Mouse (Mus musculus) midbrain, embryonic 14.5 days (tissue): Measurements from ENCODE around the gene D7Ertd443e. TPM values are rescaled to one million over a fixed set of nuclear protein-coding genes. Genes with fewer than 3 reads are reported as not detected.

ENCODE experiments used
- ATAC-seq: fragments of 200-750 bp; cut with Nextera tagmentation; 2 replicates; pipeline ENCODE4 v1.8.0; 2017; ENCODE audit warnings: moderate number of reproducible peaks, moderate library complexity; ENCODE audit not compliant: low FRiP score, low TSS enrichment
- DNase-seq: peaks from one replicate; pipeline ENCODE4 v3.0.0-alpha.2; 2015
- H3K27ac ChIP-seq: fragments of 300-500 bp; sonication (generic); replicated peaks from 2 replicates; pipeline ENCODE4 v1.5.1; 2014; ENCODE audit warnings: mild to moderate bottlenecking, low read depth, low read length, moderate library complexity
- H3K27me3 ChIP-seq: fragments of 300-500 bp; sonication (generic); 2 replicates; pipeline ENCODE4 v1.6.1; 2014; ENCODE audit warnings: low read length, control low read depth, mixed read lengths; ENCODE audit not compliant: control insufficient read depth, insufficient read depth
- H3K36me3 ChIP-seq: fragments of 300-500 bp; sonication (generic); 2 replicates; pipeline ENCODE4 v1.6.1; 2014; ENCODE audit warnings: low read length, control low read depth; ENCODE audit not compliant: control insufficient read depth, insufficient read depth
- H3K4me1 ChIP-seq: fragments of 300-500 bp; sonication (generic); 2 replicates; pipeline ENCODE4 v1.6.1; 2014; ENCODE audit warnings: mild to moderate bottlenecking, antibody characterized with exemption, low read length, control low read depth; ENCODE audit not compliant: control insufficient read depth, insufficient read depth
- H3K4me2 ChIP-seq: fragments of 300-500 bp; sonication (generic); 2 replicates; pipeline ENCODE4 v1.6.1; 2014; ENCODE audit warnings: mild to moderate bottlenecking, low read length, moderate library complexity
- H3K4me3 ChIP-seq: fragments of 300-500 bp; sonication (generic); replicated peaks from 2 replicates; pipeline ENCODE4 v1.5.1; 2014; ENCODE audit warnings: low read depth, low read length
- H3K9ac ChIP-seq: fragments of 300-500 bp; sonication (generic); replicated peaks from 2 replicates; pipeline ENCODE4 v1.6.1; 2014; ENCODE audit warnings: mild to moderate bottlenecking, low read length, moderate library complexity
- H3K9me3 ChIP-seq: fragments of 300-500 bp; sonication (generic); 2 replicates; pipeline ENCODE4 v1.6.1; 2016; ENCODE audit warnings: low read length, control low read depth, mixed read lengths; ENCODE audit not compliant: control insufficient read depth
- WGBS: fragments of 180-500 bp; shearing (Covaris S2); extraction: QIAGEN DNeasy Blood & Tissue Kit; methylation state at CpG from one replicate; pipeline ENCODE4 v1.1.7; 2014; 5-methylcytosine and 5-hydroxymethylcytosine counted together
- polyA plus RNA-seq: library from polyadenylated mRNA; unstranded; fragments of >200 nt; fragmentation: Nextera tagmentation; extraction: Ambion mirVana; gene quantifications from 2 replicates; pipeline ENCODE4 v1.2.1, GENCODE M21; 2014

The D7Ertd443e gene
- polyA plus RNA-seq, 1 experiment from 2014 or later: 0.24 TPM

DNA sequence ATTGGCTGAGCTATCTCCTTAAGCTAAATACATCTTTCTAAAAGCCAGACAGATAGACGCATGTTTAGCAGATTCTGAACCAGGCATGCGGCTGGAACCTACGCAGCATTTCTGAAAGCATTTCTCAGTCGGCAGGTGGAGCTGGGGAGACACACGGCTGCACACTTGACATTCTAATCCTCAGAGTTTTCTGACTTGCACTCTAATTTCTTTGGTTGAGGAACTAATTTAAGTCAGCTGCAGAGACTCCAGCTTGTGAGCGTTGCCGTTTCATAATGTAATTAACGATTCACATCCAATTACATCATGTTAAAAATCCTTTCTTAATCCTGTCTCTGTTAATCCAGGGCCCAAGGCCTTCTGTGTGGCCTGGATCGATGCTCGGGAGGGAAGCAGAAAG is 64.5 kb downstream of the D7Ertd443e start:
- no peak overlapping the region for H3K4me2 ChIP-seq
- 33% methylated on average over 10 of the region's 10 CpGs for WGBS
- ATAC-seq: no peak
- H3K4me1 ChIP-seq: 0 out of 2 replicates have a peak, but pooled peaks cover 3% of the 10 kb centered on the region
- H3K36me3 ChIP-seq: no peaks in the 10 kb centered on the region
- no peaks in the 10 kb centered on the region for H3K9me3 ChIP-seq
- peak; percentile 74 for DNase-seq
- no peaks in the 10 kb centered on the region for H3K27me3 ChIP-seq
- H3K27ac ChIP-seq: no peak overlapping the region
- H3K4me3 ChIP-seq: no peak overlapping the region
- H3K9ac ChIP-seq: no peak overlapping the region

DNA sequence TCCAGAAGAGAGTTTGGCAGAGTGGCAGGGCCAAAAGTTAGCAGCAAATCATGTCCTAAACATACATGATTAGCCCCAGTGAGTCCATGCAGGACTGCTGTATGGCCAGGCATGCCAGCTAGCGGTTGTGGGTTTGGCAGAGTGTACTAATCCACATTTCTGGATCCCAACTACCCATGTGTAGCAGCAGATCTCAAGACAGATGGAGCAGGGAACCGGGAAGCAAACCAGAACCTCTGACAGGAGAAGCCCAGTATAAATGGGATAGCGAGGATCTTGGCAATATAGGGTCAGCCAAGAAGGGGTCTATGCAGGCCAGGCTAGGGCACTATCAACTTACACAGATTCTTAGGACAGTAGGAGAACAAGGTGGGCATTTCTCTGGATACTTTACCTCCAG is 83.4 kb downstream of the D7Ertd443e start:
- Histone ChIP-seq H3K27me3 (no peaks in the 10 kb centered on the region), H3K9me3 (no peaks in the 10 kb centered on the region), H3K36me3 (no peaks in the 10 kb centered on the region), H3K4me1 (no peaks in the 10 kb centered on the region), H3K27ac (no peak overlapping the region), H3K4me3 (no peak overlapping the region), H3K4me2 (no peak overlapping the region), H3K9ac (no peak overlapping the region)
- WGBS: 87% methylated on average over 3 of the region's 3 CpGs
- ATAC-seq: no peak
- DNase-seq: no peak

DNA sequence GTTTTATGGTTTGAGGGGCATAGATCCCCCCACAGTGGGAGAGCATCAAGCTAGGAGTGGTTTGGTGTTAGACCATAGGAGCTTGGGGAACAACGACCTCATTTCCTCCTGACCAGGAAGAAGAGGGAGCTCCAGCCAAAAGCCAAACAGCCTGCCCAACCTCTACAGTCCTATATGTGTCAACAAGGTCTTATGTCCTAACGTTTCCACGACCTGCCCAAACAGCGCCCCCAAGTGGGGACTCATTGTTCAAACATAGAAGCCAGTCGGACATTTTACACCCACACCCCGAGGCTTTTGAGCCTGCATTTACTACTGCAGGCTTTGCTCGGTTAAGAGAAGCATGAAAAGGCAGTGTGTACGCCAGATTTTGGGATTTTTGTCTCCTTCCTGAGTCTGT is 84.2 kb downstream of the D7Ertd443e start:
- WGBS: 49% methylated on average over 8 of the region's 8 CpGs

DNA sequence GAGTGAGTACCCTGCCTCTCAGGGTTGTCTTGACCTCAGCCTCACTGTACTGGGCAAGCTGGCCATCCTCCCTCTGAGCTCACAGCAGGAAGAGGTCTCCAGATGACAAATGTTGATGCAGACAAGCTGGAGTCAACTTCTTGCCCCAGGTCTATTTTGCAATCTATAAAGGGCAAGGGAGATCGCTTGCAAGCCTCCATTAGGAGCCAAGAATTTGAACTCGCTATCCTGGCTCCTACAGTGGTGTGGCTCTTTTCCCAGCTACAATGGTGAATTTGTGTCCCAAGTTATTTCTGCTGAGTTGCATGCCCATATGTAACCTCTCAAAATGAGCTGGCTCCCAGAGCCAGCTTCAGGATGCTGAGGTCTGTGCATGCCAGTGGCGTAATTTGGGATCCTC is 92.7 kb downstream of the D7Ertd443e start:
- H3K9me3 ChIP-seq: 0 out of 2 replicates have a peak, but pooled peaks cover 3% of the 10 kb centered on the region
- no peak overlapping the region for H3K27ac ChIP-seq
- no peak overlapping the region for H3K9ac ChIP-seq
- no peak overlapping the region for H3K4me3 ChIP-seq
- H3K36me3 ChIP-seq: no peaks in the 10 kb centered on the region
- WGBS: 91% methylated on average over 3 of the region's 3 CpGs
- no peaks in the 10 kb centered on the region for H3K4me1 ChIP-seq
- no peak for ATAC-seq
- H3K27me3 ChIP-seq: no peaks in the 10 kb centered on the region
- DNase-seq: no peak
- no peak overlapping the region for H3K4me2 ChIP-seq

More for the DNA sequence above, 84.2 kb downstream of the D7Ertd443e start:
- H3K27me3 ChIP-seq: no peaks in the 10 kb centered on the region
- ATAC-seq (no peak), DNase-seq (peak; percentile 15)
- no peak overlapping the region for H3K9ac ChIP-seq
- H3K27ac ChIP-seq: no peak overlapping the region
- H3K4me2 ChIP-seq: no peak overlapping the region
- H3K4me3 ChIP-seq: no peak overlapping the region
- no peaks in the 10 kb centered on the region for H3K36me3 ChIP-seq
- no peaks in the 10 kb centered on the region for H3K4me1 ChIP-seq
- H3K9me3 ChIP-seq: no peaks in the 10 kb centered on the region

DNA sequence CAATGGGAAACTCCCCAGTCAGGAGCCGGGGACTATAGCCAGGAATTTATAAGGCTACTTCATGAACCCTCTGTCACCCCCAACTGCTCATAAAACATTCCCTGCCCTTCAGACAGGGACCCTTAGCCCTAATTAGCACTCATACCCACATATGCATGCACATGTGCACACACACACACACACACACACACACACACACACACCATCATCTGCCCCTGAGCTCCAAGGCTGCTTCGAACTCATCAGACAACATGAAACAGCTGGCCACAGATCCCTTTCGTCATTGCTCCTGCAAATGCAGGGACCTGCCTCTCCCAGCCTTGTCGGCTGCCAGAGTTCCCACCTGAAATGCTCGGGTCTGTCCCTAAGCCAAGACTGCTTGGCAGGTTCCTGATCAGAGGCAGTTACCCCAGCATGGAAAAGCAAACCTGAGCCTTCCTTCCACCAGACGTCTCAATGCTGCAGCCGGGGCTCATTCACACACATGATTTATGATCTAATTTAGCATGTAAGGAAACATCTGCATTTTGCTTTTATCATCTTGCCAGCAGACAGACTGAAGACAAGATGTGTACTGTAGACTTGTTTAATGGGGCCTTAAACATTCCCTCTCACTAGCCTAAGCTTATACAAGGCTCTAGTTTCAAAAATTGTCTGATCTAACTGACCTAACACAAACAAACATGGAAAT is 95.7 kb downstream of the D7Ertd443e start:
- Histone ChIP-seq H3K27me3 (no peaks in the 10 kb centered on the region), H3K4me3 (no peak overlapping the region), H3K4me1 (no peaks in the 10 kb centered on the region), H3K27ac (no peak overlapping the region), H3K4me2 (no peak overlapping the region), H3K9me3 (0 out of 2 replicates have a peak, but pooled peaks cover 3% of the 10 kb centered on the region), H3K9ac (no peak overlapping the region), H3K36me3 (no peaks in the 10 kb centered on the region)
- no peak for ATAC-seq
- WGBS: 80% methylated on average over 7 of the region's 7 CpGs
- no peak for DNase-seq

DNA sequence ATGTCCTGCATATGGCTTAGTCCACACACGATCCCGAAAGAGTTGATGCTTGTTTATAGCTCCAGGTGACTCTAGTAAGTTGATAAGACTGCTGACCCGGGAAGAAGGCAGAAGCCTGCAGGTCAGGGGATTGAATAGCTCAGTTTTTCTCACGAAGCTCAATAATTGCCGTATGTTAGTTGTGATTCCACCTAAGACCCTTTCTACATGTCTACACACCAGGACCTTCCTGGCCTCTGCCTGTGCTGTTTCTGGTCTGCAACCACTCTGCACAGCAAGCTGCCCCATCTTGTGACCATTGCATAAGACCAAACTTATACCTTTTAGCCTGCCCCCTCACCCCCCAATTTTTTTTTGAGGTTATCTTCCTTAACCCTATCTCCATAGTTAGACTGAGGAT is 96.3 kb downstream of the D7Ertd443e start:
- 0 out of 2 replicates have a peak, but pooled peaks cover 3% of the 10 kb centered on the region for H3K9me3 ChIP-seq
- H3K36me3 ChIP-seq: no peaks in the 10 kb centered on the region
- no peak for ATAC-seq
- no peaks in the 10 kb centered on the region for H3K27me3 ChIP-seq
- no peak overlapping the region for H3K27ac ChIP-seq
- H3K4me1 ChIP-seq: no peaks in the 10 kb centered on the region
- no peak overlapping the region for H3K4me3 ChIP-seq
- H3K4me2 ChIP-seq: no peak overlapping the region
- WGBS: 94% methylated on average over 5 of the region's 5 CpGs
- DNase-seq: no peak
- no peak overlapping the region for H3K9ac ChIP-seq

DNA sequence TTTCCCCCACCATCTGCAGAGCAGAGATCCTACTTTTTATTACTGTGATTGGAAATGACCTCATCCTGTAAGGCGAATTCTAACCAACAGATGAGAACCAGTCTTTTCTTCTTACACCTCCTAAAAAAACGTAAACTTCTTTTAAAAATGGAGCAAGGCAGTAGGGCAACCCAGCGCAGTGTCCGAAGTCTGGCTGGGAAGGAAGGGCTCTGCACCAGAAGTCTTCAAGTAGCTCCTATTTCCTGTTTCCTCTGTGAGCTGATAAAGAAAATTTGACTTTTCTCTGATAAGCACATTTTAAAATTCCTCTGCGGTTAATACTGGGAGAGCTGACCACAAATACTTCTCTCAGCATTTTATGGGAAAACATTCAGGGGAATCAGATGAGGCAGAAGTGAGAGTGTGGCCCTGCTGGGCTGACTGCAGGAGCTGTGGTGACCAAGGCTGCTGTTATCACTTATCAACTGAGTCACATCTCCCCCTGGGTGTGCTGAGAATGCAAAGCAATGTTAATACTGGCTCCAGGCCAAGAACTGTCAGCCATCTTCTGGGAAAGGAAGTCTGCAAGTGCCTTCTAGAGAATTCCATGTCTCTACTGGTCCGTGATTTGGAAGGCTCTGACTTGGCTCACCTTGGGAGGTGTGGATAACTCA is 97.8 kb downstream of the D7Ertd443e start:
- no peaks in the 10 kb centered on the region for H3K4me1 ChIP-seq
- H3K4me3 ChIP-seq: no peak overlapping the region
- DNase-seq: peak; percentile 20
- 91% methylated on average over 6 of the region's 6 CpGs for WGBS
- H3K9ac ChIP-seq: no peak overlapping the region
- no peak for ATAC-seq
- no peak overlapping the region for H3K4me2 ChIP-seq
- no peaks in the 10 kb centered on the region for H3K36me3 ChIP-seq
- H3K27me3 ChIP-seq: no peaks in the 10 kb centered on the region
- H3K27ac ChIP-seq: no peak overlapping the region
- H3K9me3 ChIP-seq: no peaks in the 10 kb centered on the region

DNA sequence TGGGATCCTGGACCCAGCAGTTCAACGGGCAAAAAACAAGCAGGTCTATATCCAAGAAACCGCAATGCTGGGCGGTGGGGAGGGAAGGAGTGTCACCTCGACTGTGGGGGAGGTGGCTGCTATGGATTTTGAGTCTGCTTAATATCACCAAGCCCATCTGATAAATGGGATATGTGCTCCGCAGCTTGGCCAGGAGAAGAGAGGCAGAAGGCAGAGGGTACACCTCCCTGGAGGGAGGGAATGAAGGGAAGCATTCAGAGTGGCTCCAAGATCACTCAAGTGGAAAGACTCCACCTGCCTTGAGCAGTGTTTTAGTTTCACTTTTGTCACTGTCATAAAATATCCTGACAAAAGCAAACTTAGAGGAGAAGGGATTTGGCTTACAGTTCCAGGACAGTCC is 112.5 kb downstream of the D7Ertd443e start:
- no peak for ATAC-seq
- Histone ChIP-seq H3K27me3 (no peaks in the 10 kb centered on the region), H3K27ac (no peak overlapping the region), H3K4me2 (no peak overlapping the region), H3K36me3 (no peaks in the 10 kb centered on the region), H3K9ac (no peak overlapping the region), H3K4me1 (no peaks in the 10 kb centered on the region), H3K9me3 (0 out of 2 replicates have a peak, but pooled peaks cover 3% of the 10 kb centered on the region), H3K4me3 (no peak overlapping the region)
- WGBS: 86% methylated on average over 5 of the region's 5 CpGs
- DNase-seq: no peak

DNA sequence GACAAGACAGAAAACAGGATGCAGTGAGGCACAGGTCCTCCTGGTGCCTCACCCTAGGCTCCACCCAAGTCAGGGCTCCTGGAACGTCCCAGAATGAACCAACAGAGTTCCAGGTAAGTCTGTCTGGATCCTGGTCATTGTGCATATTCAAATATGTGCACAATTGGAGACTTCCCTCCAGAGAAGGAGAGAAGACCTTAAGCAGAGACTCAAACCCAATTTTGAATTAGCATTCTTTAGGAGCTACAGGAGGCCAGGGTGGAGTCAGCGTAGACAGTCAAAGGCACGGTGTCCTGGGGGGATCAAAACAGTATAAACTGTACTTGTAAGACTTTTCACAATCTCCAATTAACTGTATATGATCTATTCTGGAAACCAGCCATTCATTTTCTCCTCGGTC is 113.0 kb downstream of the D7Ertd443e start:
- Histone ChIP-seq H3K4me2 (no peak overlapping the region), H3K4me1 (no peaks in the 10 kb centered on the region), H3K36me3 (no peaks in the 10 kb centered on the region), H3K27ac (no peak overlapping the region), H3K4me3 (no peak overlapping the region), H3K27me3 (no peaks in the 10 kb centered on the region), H3K9ac (no peak overlapping the region), H3K9me3 (0 out of 2 replicates have a peak, but pooled peaks cover 3% of the 10 kb centered on the region)
- 78% methylated on average over 4 of the region's 4 CpGs for WGBS
- DNase-seq: no peak
- no peak for ATAC-seq
